Mouse (Mus musculus) myocyte (in vitro differentiated cells): ENCODE data around the gene Mrpl45.

Experiments used
- CEBPB ChIP-seq: IDR thresholded peaks from 2 replicates; pipeline ENCODE4 v1.6.1; 2011; ENCODE audit warnings: mild to moderate bottlenecking, moderate library complexity; ENCODE audit not compliant: poor library complexity, insufficient read depth, severe bottlenecking
- E2F4 ChIP-seq: IDR thresholded peaks from one replicate; pipeline ENCODE4 v1.6.1; 2011; ENCODE audit warnings: mild to moderate bottlenecking, control low read depth, moderate library complexity; ENCODE audit not compliant: insufficient read depth
- MAX ChIP-seq: IDR thresholded peaks from one replicate; pipeline ENCODE4 v1.6.1; 2011; ENCODE audit warnings: low read depth, mild to moderate bottlenecking, control low read depth
- MYOD1 ChIP-seq, 3 experiments: IDR thresholded peaks; one replicate each; pipeline ENCODE4 v1.6.1; 2011; ENCODE audit warnings: control low read depth in 2 of 3, low read depth in 2 of 3, mild to moderate bottlenecking in 2 of 3, moderate library complexity in 1 of 3; ENCODE audit not compliant: insufficient read length in 2 of 3, control insufficient read depth in 1 of 3
- MYOG ChIP-seq, 3 experiments: IDR thresholded peaks; one replicate each; pipeline ENCODE4 v1.6.1; 2011; ENCODE audit warnings: control low read depth in 2 of 3, low read depth in 2 of 3, mild to moderate bottlenecking in 2 of 3; ENCODE audit not compliant: insufficient read length in 2 of 3, control insufficient read depth in 1 of 3, insufficient read depth in 1 of 3
- POLR2A ChIP-seq: IDR thresholded peaks from one replicate; pipeline ENCODE4 v1.6.1; 2011; ENCODE audit warnings: low read depth, mild to moderate bottlenecking, control low read depth, moderate library complexity; ENCODE audit not compliant: insufficient read length
- POLR2AphosphoS2 ChIP-seq: IDR thresholded peaks from one replicate; pipeline ENCODE4 v1.6.1; 2011; ENCODE audit warnings: low read depth, control low read depth; ENCODE audit not compliant: insufficient read length
- REST ChIP-seq: IDR thresholded peaks from one replicate; pipeline ENCODE4 v1.6.1; 2011; ENCODE audit warnings: mild to moderate bottlenecking, control low read depth, moderate library complexity; ENCODE audit not compliant: insufficient read depth, insufficient read length
- SRF ChIP-seq: IDR thresholded peaks from one replicate; pipeline ENCODE4 v1.6.1; 2011; ENCODE audit warnings: low read depth; ENCODE audit not compliant: control insufficient read depth, insufficient read length
- TCF12 ChIP-seq: IDR thresholded peaks from one replicate; pipeline ENCODE4 v1.6.1; 2011; ENCODE audit warnings: mild to moderate bottlenecking, control low read depth; ENCODE audit not compliant: poor library complexity, insufficient read depth, severe bottlenecking
- USF1 ChIP-seq: IDR thresholded peaks from one replicate; pipeline ENCODE4 v1.6.1; 2011; ENCODE audit warnings: low read depth, mild to moderate bottlenecking, control low read depth, moderate library complexity

DNA sequence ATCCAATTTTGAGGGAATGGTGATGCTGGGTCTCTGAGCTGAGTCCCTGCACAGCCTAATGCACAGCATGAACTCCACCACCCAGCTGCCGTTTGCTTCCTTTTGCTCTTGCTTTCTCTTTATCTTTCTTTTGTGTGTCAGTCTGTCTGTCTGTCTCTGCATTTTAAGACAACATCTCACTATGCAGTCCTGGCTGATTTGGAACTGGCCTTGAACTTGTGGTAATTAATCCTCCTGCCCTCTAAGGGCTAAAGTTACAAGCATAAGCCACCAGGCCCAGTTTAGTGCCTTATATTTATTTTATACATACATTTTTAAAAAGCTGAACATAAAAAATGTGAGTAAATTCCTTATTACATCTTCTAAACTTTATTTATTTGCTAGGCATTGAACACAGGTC is 39.5 kb upstream of the Mrpl45 start:
- TF ChIP-seq POLR2A (no peak), POLR2AphosphoS2 (no peak), E2F4 (no peak), MAX (no peak), MYOG (IDR thresholded peaks at IDR 0.05; ENCODE audit: control insufficient read depth in 1 of 3, insufficient read depth in 1 of 3, insufficient read length in 2 of 3, low read depth in 2 of 3) (no peak), MYOD1 (IDR thresholded peaks at IDR 0.05; ENCODE audit: control insufficient read depth in 1 of 3, insufficient read length in 2 of 3, low read depth in 2 of 3) (no peak), USF1 (no peak), REST (no peak), TCF12 (no peak), SRF (no peak), CEBPB (no peak)
